8 mouse cellular contexts compared by ENCODE assay signal in the genomic region with DNA sequence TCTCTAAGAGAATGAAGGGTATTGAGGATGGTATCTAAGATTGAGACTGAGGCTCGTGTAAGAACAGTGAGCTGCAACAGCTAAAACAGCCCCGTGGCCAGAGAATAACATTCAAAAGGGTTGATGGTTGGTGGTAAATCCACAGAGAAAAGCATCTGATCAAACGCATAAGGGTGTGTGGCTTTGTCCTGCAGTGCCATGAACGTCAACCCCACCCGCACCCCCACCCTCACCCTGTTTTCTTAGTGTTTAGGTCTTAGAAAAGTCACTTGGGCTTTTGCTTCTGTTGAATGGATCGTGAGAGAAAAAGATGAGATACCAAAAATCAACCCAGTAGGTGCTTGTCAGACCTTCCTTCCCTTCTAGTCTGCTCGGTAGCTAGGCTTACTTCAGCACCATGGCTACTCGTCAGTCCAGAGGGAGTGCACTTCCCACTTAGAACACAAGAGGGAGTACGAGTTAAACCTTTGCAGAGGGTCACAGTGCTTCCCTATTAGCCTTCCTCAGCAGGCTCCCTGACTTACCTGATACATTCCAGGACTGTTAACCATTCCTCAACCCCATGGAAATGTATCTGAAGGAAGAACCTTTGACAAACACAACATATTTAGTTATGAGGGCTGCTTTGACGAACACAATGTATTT. TPM values are rescaled to one million over a fixed set of nuclear protein-coding genes. Genes with fewer than 3 reads are reported as not detected.
DNase-seq lines count a peak whose midpoint lies in the region; ATAC-seq and TF ChIP-seq lines count a peak whose summit lies in the region.

No protein-coding gene starts in this region.

- H3K4me3 ChIP-seq in bone marrow, adult 2 months (replicated peaks; ENCODE audit: control insufficient read depth, low read depth, low read length) = no peak overlapping the region
- H3K4me3 ChIP-seq in embryonic facial prominence, embryonic 14.5 days (ENCODE audit: low read depth, low read length) = no peak overlapping the region
- no peak overlapping the region for H3K4me3 ChIP-seq in heart, embryonic 10.5 days
- no peak overlapping the region for H3K4me3 ChIP-seq in kidney, postnatal 0 days (replicated peaks; ENCODE audit: low read depth, low read length)
- H3K4me3 ChIP-seq in liver, adult 2 months (ENCODE audit: insufficient read depth, low read depth, low read length) = no peak overlapping the region
- H3K4me3 ChIP-seq in neural tube, embryonic 11.5 days (ENCODE audit: low read depth, low read length) = no peak overlapping the region
- no peak overlapping the region for H3K4me3 ChIP-seq in stomach, embryonic 16.5 days (replicated peaks; ENCODE audit: low read length)

- whole genome bisulfite sequencing in bone marrow, adult 2 months = 38% methylated on average over 10 of the region's 10 CpGs
- 26% methylated on average over 10 of the region's 10 CpGs for WGBS in embryonic facial prominence, embryonic 14.5 days
- 33% methylated on average over 10 of the region's 10 CpGs for WGBS in heart, embryonic 10.5 days
- WGBS in kidney, postnatal 0 days = 33% methylated on average over 10 of the region's 10 CpGs
- 36% methylated on average over 10 of the region's 10 CpGs for WGBS in liver, adult 2 months
- 38% methylated on average over 10 of the region's 10 CpGs for WGBS in neural tube, embryonic 11.5 days
- 35% methylated on average over 10 of the region's 10 CpGs for WGBS in stomach, embryonic 16.5 days

- peak; percentile 78 for DNase-seq in CD4-positive, CD25-positive, alpha-beta regulatory T cell, adult 2 months (ENCODE audit: low read depth, low spot score)
- DNase-seq in embryonic facial prominence, embryonic 14.5 days (ENCODE audit: low spot score) = peak; percentile 91
- DNase-seq in heart, embryonic 10.5 days (ENCODE audit: low spot score) = peak; percentile 83
- DNase-seq in kidney, postnatal 0 days (ENCODE audit: low spot score) = peak; percentile 91
- DNase-seq in liver, adult 2 months (ENCODE audit: extremely low read depth, low read depth, low spot score) = peak; percentile 67
- DNase-seq in neural tube, embryonic 11.5 days (ENCODE audit: low spot score) = peak; percentile 83

- no peak overlapping the region for H3K27ac ChIP-seq in bone marrow, adult 2 months (ENCODE audit: control insufficient read depth, insufficient read depth, low read depth, low read length, poor library complexity)
- no peak overlapping the region for H3K27ac ChIP-seq in embryonic facial prominence, embryonic 14.5 days (replicated peaks; ENCODE audit: low read depth, low read length)
- no peak overlapping the region for H3K27ac ChIP-seq in heart, embryonic 10.5 days
- no peak overlapping the region for H3K27ac ChIP-seq in kidney, postnatal 0 days
- no peak overlapping the region for H3K27ac ChIP-seq in liver, adult 2 months (replicated peaks; ENCODE audit: insufficient read depth, low read depth, low read length)
- H3K27ac ChIP-seq in neural tube, embryonic 11.5 days (ENCODE audit: low read depth, low read length) = no peak overlapping the region
- no peak overlapping the region for H3K27ac ChIP-seq in stomach, embryonic 16.5 days (ENCODE audit: low read length)

- H3K27me3 ChIP-seq in embryonic facial prominence, embryonic 14.5 days (replicated peaks; ENCODE audit: control insufficient read depth, insufficient read depth, low read length) = no peaks in the 10 kb centered on the region
- no peaks in the 10 kb centered on the region for H3K27me3 ChIP-seq in heart, embryonic 10.5 days (ENCODE audit: insufficient read depth, poor library complexity, severe bottlenecking)
- no peaks in the 10 kb centered on the region for H3K27me3 ChIP-seq in kidney, postnatal 0 days (ENCODE audit: insufficient read depth, low read length)
- H3K27me3 ChIP-seq in liver, adult 2 months (ENCODE audit: control insufficient read depth, insufficient read depth, low read length) = no peaks in the 10 kb centered on the region
- H3K27me3 ChIP-seq in neural tube, embryonic 11.5 days (ENCODE audit: control insufficient read depth, insufficient read depth, low read length) = no peaks in the 10 kb centered on the region
- H3K27me3 ChIP-seq in stomach, embryonic 16.5 days (ENCODE audit: control insufficient read depth, insufficient read depth, low read length) = no peaks in the 10 kb centered on the region

- TF ChIP-seq POLR2A in bone marrow, adult 2 months (IDR thresholded peaks at IDR 0.05; ENCODE audit: borderline replicate concordance, control insufficient read depth, low read depth, low read length) = no peak
- TF ChIP-seq POLR2A in liver, adult 2 months (IDR thresholded peaks at IDR 0.05; ENCODE audit: extremely low read depth, insufficient read depth, low read length) = no peak

- no peaks in the 10 kb centered on the region for H3K4me1 ChIP-seq in bone marrow, adult 2 months (ENCODE audit: control insufficient read depth, insufficient read depth, low read length)
- no peaks in the 10 kb centered on the region for H3K4me1 ChIP-seq in embryonic facial prominence, embryonic 14.5 days (ENCODE audit: control insufficient read depth, insufficient read depth, low read length)
- H3K4me1 ChIP-seq in heart, embryonic 10.5 days = no peaks in the 10 kb centered on the region
- H3K4me1 ChIP-seq in kidney, postnatal 0 days (replicated peaks; ENCODE audit: insufficient read depth, low read length) = no peaks in the 10 kb centered on the region
- no peaks in the 10 kb centered on the region for H3K4me1 ChIP-seq in liver, adult 2 months (ENCODE audit: control insufficient read depth, insufficient read depth, low read length)
- no peaks in the 10 kb centered on the region for H3K4me1 ChIP-seq in neural tube, embryonic 11.5 days (ENCODE audit: control insufficient read depth, insufficient read depth, low read length)
- no peaks in the 10 kb centered on the region for H3K4me1 ChIP-seq in stomach, embryonic 16.5 days (ENCODE audit: control insufficient read depth, insufficient read depth, low read length)

- no peaks in the 10 kb centered on the region for H3K9me3 ChIP-seq in embryonic facial prominence, embryonic 14.5 days (ENCODE audit: control insufficient read depth, low read length)
- no peaks in the 10 kb centered on the region for H3K9me3 ChIP-seq in heart, embryonic 10.5 days
- no peaks in the 10 kb centered on the region for H3K9me3 ChIP-seq in kidney, postnatal 0 days (replicated peaks; ENCODE audit: low read length)
- H3K9me3 ChIP-seq in neural tube, embryonic 11.5 days (ENCODE audit: control insufficient read depth, low read length) = no peaks in the 10 kb centered on the region
- no peaks in the 10 kb centered on the region for H3K9me3 ChIP-seq in stomach, embryonic 16.5 days (replicated peaks; ENCODE audit: control insufficient read depth, low read length)

- TF ChIP-seq CTCF in bone marrow, adult 2 months (IDR thresholded peaks at IDR 0.05; ENCODE audit: control insufficient read depth, insufficient read depth, low read length) = peak; percentile 73
- peak; percentile 95 for TF ChIP-seq CTCF in kidney, postnatal 0 days (IDR thresholded peaks at IDR 0.05; ENCODE audit: low read depth)
- TF ChIP-seq CTCF in liver, adult 2 months (IDR thresholded peaks at IDR 0.05; ENCODE audit: low read depth, low read length) = peak; percentile 66; the same call in 1 of the 2 replicates

- peak; percentile 88 for ATAC-seq in embryonic facial prominence, embryonic 14.5 days (ENCODE audit: low read depth)
- ATAC-seq in kidney, postnatal 0 days (replicated peaks; ENCODE audit: low FRiP score, low read depth) = peak; percentile 78; the same call in 1 of the 2 replicates
- peak; percentile 58; the same call in 1 of the 2 replicates for ATAC-seq in neural tube, embryonic 11.5 days (ENCODE audit: insufficient read depth, low FRiP score, low TSS enrichment)
- ATAC-seq in stomach, embryonic 16.5 days (ENCODE audit: insufficient read depth, low FRiP score) = peak; percentile 71

- H3K79me2 ChIP-seq in liver, adult 2 months (ENCODE audit: control insufficient read depth, insufficient read depth, low read length) = no peaks in the 10 kb centered on the region

- no peak overlapping the region for H3K9ac ChIP-seq in embryonic facial prominence, embryonic 14.5 days (ENCODE audit: low read depth, low read length)
- no peak overlapping the region for H3K9ac ChIP-seq in kidney, postnatal 0 days (ENCODE audit: low read depth, low read length)
- H3K9ac ChIP-seq in liver, adult 2 months (ENCODE audit: low read depth, low read length) = no peak overlapping the region
- H3K9ac ChIP-seq in neural tube, embryonic 11.5 days (ENCODE audit: low read length) = no peak overlapping the region
- H3K9ac ChIP-seq in stomach, embryonic 16.5 days (ENCODE audit: low read length) = no peak overlapping the region

- H3K36me3 ChIP-seq in embryonic facial prominence, embryonic 14.5 days (ENCODE audit: control insufficient read depth, insufficient read depth, low read length) = no peaks in the 10 kb centered on the region
- no peaks in the 10 kb centered on the region for H3K36me3 ChIP-seq in heart, embryonic 10.5 days
- H3K36me3 ChIP-seq in kidney, postnatal 0 days (ENCODE audit: insufficient read depth, low read length) = no peaks in the 10 kb centered on the region
- no peaks in the 10 kb centered on the region for H3K36me3 ChIP-seq in liver, adult 2 months (ENCODE audit: control insufficient read depth, insufficient read depth, low read length)
- no peaks in the 10 kb centered on the region for H3K36me3 ChIP-seq in neural tube, embryonic 11.5 days (ENCODE audit: control insufficient read depth, insufficient read depth, low read length)
- no peaks in the 10 kb centered on the region for H3K36me3 ChIP-seq in stomach, embryonic 16.5 days (ENCODE audit: control insufficient read depth, insufficient read depth, low read length)

- no peak overlapping the region for H3K4me2 ChIP-seq in embryonic facial prominence, embryonic 14.5 days (ENCODE audit: low read depth, low read length)
- no peak overlapping the region for H3K4me2 ChIP-seq in kidney, postnatal 0 days (ENCODE audit: low read length)
- no peak overlapping the region for H3K4me2 ChIP-seq in neural tube, embryonic 11.5 days (ENCODE audit: low read depth)
- no peak overlapping the region for H3K4me2 ChIP-seq in stomach, embryonic 16.5 days (ENCODE audit: low read depth, low read length)

RNA-seq across cellular contexts. Expression of a gene that starts 9.0 kb away (rescaled TPM):
- polyA plus RNA-seq in bone marrow, adult 2 months (2011; ENCODE audit: insufficient read depth, insufficient read length, low replicate concordance, missing spikeins) = 1.8 TPM in 1 of 2 replicates, not detected in the other
- polyA plus RNA-seq in embryonic facial prominence, embryonic 14.5 days (2014; fragmentation: Nextera tagmentation; extraction: Ambion mirVana) = 17.8 and 21.1 TPM in 2 replicates
- 10.6 and 15.7 TPM in 2 replicates for polyA plus RNA-seq in heart, embryonic 10.5 days (2016; fragmentation: Nextera tagmentation; extraction: Ambion mirVana)
- polyA plus RNA-seq in kidney, postnatal 0 days (2015; fragmentation: Nextera tagmentation; extraction: Ambion mirVana) = 34.0 and 36.1 TPM in 2 replicates
- total RNA-seq in liver, adult 2 months (2014; rRNA removed) = 0.09 and 0.27 TPM in 2 replicates
- 0.96 and 1.4 TPM in 2 replicates for polyA plus RNA-seq in liver, adult 2 months (2012; rRNA removed)
- polyA plus RNA-seq in neural tube, embryonic 11.5 days (2014; fragmentation: Nextera tagmentation; extraction: Ambion mirVana) = 25.9 and 27.7 TPM in 2 replicates
- 10.3 and 11.6 TPM in 2 replicates for polyA plus RNA-seq in stomach, embryonic 16.5 days (2015; fragmentation: Nextera tagmentation; extraction: Ambion mirVana)

RNA-seq across cellular contexts. Expression of a gene that starts 21.4 kb away (rescaled TPM):
- polyA plus RNA-seq in bone marrow, adult 2 months (2011; ENCODE audit: insufficient read depth, insufficient read length, low replicate concordance, missing spikeins) = not detected in 2 replicates
- polyA plus RNA-seq in embryonic facial prominence, embryonic 14.5 days (2014; fragmentation: Nextera tagmentation; extraction: Ambion mirVana) = 0.54 and 1.1 TPM in 2 replicates
- 1.2 and 1.4 TPM in 2 replicates for polyA plus RNA-seq in heart, embryonic 10.5 days (2016; fragmentation: Nextera tagmentation; extraction: Ambion mirVana)
- polyA plus RNA-seq in kidney, postnatal 0 days (2015; fragmentation: Nextera tagmentation; extraction: Ambion mirVana) = 1.8 and 2.4 TPM in 2 replicates
- total RNA-seq in liver, adult 2 months (2014; rRNA removed) = 0.07 and 0.09 TPM in 2 replicates
- 0.09 and 0.37 TPM in 2 replicates for polyA plus RNA-seq in liver, adult 2 months (2012; rRNA removed)
- 1.1 and 2.5 TPM in 2 replicates for polyA plus RNA-seq in neural tube, embryonic 11.5 days (2014; fragmentation: Nextera tagmentation; extraction: Ambion mirVana)
- 0.79 and 1.5 TPM in 2 replicates for polyA plus RNA-seq in stomach, embryonic 16.5 days (2015; fragmentation: Nextera tagmentation; extraction: Ambion mirVana)

RNA-seq across cellular contexts. Expression of a gene that starts 22.3 kb away (rescaled TPM):
- 12.1 and 17.1 TPM in 2 replicates for polyA plus RNA-seq in bone marrow, adult 2 months (2011; ENCODE audit: insufficient read depth, insufficient read length, low replicate concordance, missing spikeins)
- polyA plus RNA-seq in embryonic facial prominence, embryonic 14.5 days (2014; fragmentation: Nextera tagmentation; extraction: Ambion mirVana) = 42.0 and 48.5 TPM in 2 replicates
- polyA plus RNA-seq in heart, embryonic 10.5 days (2016; fragmentation: Nextera tagmentation; extraction: Ambion mirVana) = 38.5 and 57.3 TPM in 2 replicates
- polyA plus RNA-seq in kidney, postnatal 0 days (2015; fragmentation: Nextera tagmentation; extraction: Ambion mirVana) = 52.2 and 53.5 TPM in 2 replicates
- 8.1 and 11.1 TPM in 2 replicates for total RNA-seq in liver, adult 2 months (2014; rRNA removed)
- polyA plus RNA-seq in liver, adult 2 months (2012; rRNA removed) = 26.6 and 32.0 TPM in 2 replicates
- polyA plus RNA-seq in neural tube, embryonic 11.5 days (2014; fragmentation: Nextera tagmentation; extraction: Ambion mirVana) = 49.4 and 49.7 TPM in 2 replicates
- polyA plus RNA-seq in stomach, embryonic 16.5 days (2015; fragmentation: Nextera tagmentation; extraction: Ambion mirVana) = 41.6 and 42.2 TPM in 2 replicates

RNA-seq across cellular contexts. Expression of a gene that starts 35.5 kb away (rescaled TPM):
- 12.5 and 16.3 TPM in 2 replicates for polyA plus RNA-seq in bone marrow, adult 2 months (2011; ENCODE audit: insufficient read depth, insufficient read length, low replicate concordance, missing spikeins)
- 103 and 107 TPM in 2 replicates for polyA plus RNA-seq in embryonic facial prominence, embryonic 14.5 days (2014; fragmentation: Nextera tagmentation; extraction: Ambion mirVana)
- 101 and 106 TPM in 2 replicates for polyA plus RNA-seq in heart, embryonic 10.5 days (2016; fragmentation: Nextera tagmentation; extraction: Ambion mirVana)
- polyA plus RNA-seq in kidney, postnatal 0 days (2015; fragmentation: Nextera tagmentation; extraction: Ambion mirVana) = 94.0 and 98.3 TPM in 2 replicates
- total RNA-seq in liver, adult 2 months (2014; rRNA removed) = 38.1 and 41.4 TPM in 2 replicates
- 15.3 and 19.4 TPM in 2 replicates for polyA plus RNA-seq in liver, adult 2 months (2012; rRNA removed)
- 104 and 105 TPM in 2 replicates for polyA plus RNA-seq in neural tube, embryonic 11.5 days (2014; fragmentation: Nextera tagmentation; extraction: Ambion mirVana)
- 92.4 and 104 TPM in 2 replicates for polyA plus RNA-seq in stomach, embryonic 16.5 days (2015; fragmentation: Nextera tagmentation; extraction: Ambion mirVana)

RNA-seq across cellular contexts. Expression of a gene that starts 36.4 kb away (rescaled TPM):
- 23.5 and 29.2 TPM in 2 replicates for polyA plus RNA-seq in bone marrow, adult 2 months (2011; ENCODE audit: insufficient read depth, insufficient read length, low replicate concordance, missing spikeins)
- 141 and 158 TPM in 2 replicates for polyA plus RNA-seq in embryonic facial prominence, embryonic 14.5 days (2014; fragmentation: Nextera tagmentation; extraction: Ambion mirVana)
- 160 and 165 TPM in 2 replicates for polyA plus RNA-seq in heart, embryonic 10.5 days (2016; fragmentation: Nextera tagmentation; extraction: Ambion mirVana)
- 169 and 174 TPM in 2 replicates for polyA plus RNA-seq in kidney, postnatal 0 days (2015; fragmentation: Nextera tagmentation; extraction: Ambion mirVana)
- total RNA-seq in liver, adult 2 months (2014; rRNA removed) = 27.3 and 29.9 TPM in 2 replicates
- 7.0 and 8.1 TPM in 2 replicates for polyA plus RNA-seq in liver, adult 2 months (2012; rRNA removed)
- 235 and 243 TPM in 2 replicates for polyA plus RNA-seq in neural tube, embryonic 11.5 days (2014; fragmentation: Nextera tagmentation; extraction: Ambion mirVana)
- 109 and 130 TPM in 2 replicates for polyA plus RNA-seq in stomach, embryonic 16.5 days (2015; fragmentation: Nextera tagmentation; extraction: Ambion mirVana)
